In the genomic region with DNA sequence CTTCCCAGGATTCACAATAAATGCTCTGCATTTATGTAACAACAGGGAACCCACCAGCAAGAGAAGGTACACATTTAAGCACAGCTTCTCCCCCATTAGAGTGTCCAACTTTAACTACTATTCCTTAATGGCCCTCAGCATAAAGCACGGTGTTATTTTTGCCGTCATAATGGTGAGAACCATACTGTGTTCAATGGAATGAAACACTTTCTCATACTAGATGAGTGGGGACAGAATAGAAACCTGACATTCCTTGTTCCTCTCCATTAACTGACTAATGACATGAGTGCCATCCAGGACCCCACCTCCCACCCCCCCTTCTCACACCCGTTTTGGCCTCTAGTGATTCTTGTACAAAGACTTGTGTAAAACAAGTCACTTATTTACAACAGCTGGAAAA, we compare ENCODE assay signal across 17 mouse cellular contexts.
"Had no signal": no experiment of that assay in that cellular context is flagged by ENCODE, and none has a peak within 500 bp of the region (broad histone marks: within the 10 kb centered on the region; RNA-seq: fewer than 3 reads in every experiment).

No protein-coding gene starts in this region.

- H3K9ac ChIP-seq: lung, embryonic 15.5 days; midbrain, embryonic 13.5 days; midbrain, embryonic 15.5 days; neural tube, embryonic 12.5 days; stomach, embryonic 15.5 days had no signal

- H3K27me3 ChIP-seq: lung, embryonic 15.5 days; megakaryocyte, embryonic 14.5 days; midbrain, embryonic 13.5 days; midbrain, embryonic 15.5 days; neural tube, embryonic 12.5 days; stomach, embryonic 15.5 days had no signal

- H3K4me1 ChIP-seq: megakaryocyte, embryonic 14.5 days; midbrain, embryonic 13.5 days; midbrain, embryonic 15.5 days; neural tube, embryonic 12.5 days; stomach, embryonic 15.5 days had no signal

- H3K4me3 ChIP-seq: lung, embryonic 15.5 days; megakaryocyte, embryonic 14.5 days; midbrain, embryonic 13.5 days; midbrain, embryonic 15.5 days; neural tube, embryonic 12.5 days; stomach, embryonic 15.5 days had no signal

- H3K36me3 ChIP-seq: midbrain, embryonic 13.5 days; midbrain, embryonic 15.5 days; neural tube, embryonic 12.5 days had no signal

- H3K27ac ChIP-seq: lung, embryonic 15.5 days; macrophage; midbrain, embryonic 13.5 days; midbrain, embryonic 15.5 days; neural tube, embryonic 12.5 days; stomach, embryonic 15.5 days; stomach, postnatal 0 days had no signal

- H3K4me2 ChIP-seq: lung, embryonic 15.5 days; midbrain, embryonic 11.5 days; midbrain, embryonic 13.5 days; midbrain, embryonic 15.5 days; neural tube, embryonic 12.5 days; stomach, embryonic 15.5 days had no signal

- DNase-seq: lung, adult 2 months; lung, postnatal 14 days; lung, postnatal 36 days; right cerebral cortex, postnatal 14 days; thymus, adult 2 months; thymus, postnatal 25 days; thymus, postnatal 4 days had no signal

- H3K9me3 ChIP-seq: lung, embryonic 15.5 days; midbrain, embryonic 13.5 days; midbrain, embryonic 15.5 days; neural tube, embryonic 12.5 days; stomach, embryonic 15.5 days had no signal

- ATAC-seq: lung, postnatal 0 days; midbrain, embryonic 13.5 days; midbrain, embryonic 15.5 days had no signal
